Mouse (Mus musculus) right cerebral cortex, postnatal 36 days (tissue): ENCODE measurements at regions not wholly inside any gene's neighbourhood (a gene's known extent, or its start where the extent isn't known, plus 50 kb on each side); places are given as distances from the start of the nearest gene placed in this dataset.
A peak's percentile ranks its signal among the peaks of the same experiment; 100 is the strongest.

Experiments
- DNase-seq, 2 experiments: peaks; one replicate each; pipeline ENCODE4 v3.0.0; 2022; ENCODE audit warnings: low spot score in 2 of 2, mixed read lengths in 1 of 2

GRCm38 (mm10) chr13:6059515-6060228 lies 198.4 kb downstream of the Klf6 start:
- DNase-seq: no peak

- no peak for DNase-seq
These were observed 199.1 kb downstream of the Klf6 start for GRCm38 (mm10) chr13:6060229-6060845.

GRCm38 (mm10) chr13:6062305-6062704 lies 201.0 kb downstream of the Klf6 start:
- DNase-seq: no peak

DNA sequence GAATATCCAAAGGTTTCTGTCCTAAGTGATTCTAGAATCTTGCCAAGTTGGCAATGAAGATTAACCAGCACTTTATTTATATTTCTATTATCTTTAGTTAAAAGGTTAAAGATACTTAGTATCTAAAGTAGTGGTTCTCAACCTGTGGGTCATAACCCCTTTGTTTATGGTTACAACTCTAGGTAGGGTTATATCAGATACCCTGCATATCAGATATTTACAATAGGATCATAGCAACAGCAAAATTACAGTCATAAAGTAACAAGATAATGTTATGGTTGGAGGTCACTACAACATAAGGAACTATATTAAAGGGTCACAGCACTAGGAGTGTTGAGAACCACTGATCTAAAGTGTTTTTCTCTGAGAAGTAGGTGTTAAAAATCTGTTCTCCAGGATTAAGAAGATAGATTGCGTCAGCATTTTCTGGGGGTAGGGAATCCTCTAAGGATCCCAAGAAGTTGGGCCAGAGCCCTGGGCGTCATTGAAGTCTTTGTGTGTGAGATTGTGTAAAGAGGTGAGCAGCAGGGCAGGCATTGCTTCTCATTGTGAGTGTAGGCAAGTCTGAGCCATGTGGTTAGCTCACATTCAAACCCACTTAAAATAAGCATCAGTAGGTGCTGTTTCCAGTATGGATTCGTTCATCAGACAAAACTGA lies 201.6 kb downstream of the Klf6 start:
- DNase-seq: no peak

- no peak for DNase-seq
These were observed 215.9 kb downstream of the Klf6 start for GRCm38 (mm10) chr13:6076978-6077825.

- DNase-seq: no peak
These were observed 224.6 kb downstream of the Klf6 start for GRCm38 (mm10) chr13:6085891-6086290.

DNA sequence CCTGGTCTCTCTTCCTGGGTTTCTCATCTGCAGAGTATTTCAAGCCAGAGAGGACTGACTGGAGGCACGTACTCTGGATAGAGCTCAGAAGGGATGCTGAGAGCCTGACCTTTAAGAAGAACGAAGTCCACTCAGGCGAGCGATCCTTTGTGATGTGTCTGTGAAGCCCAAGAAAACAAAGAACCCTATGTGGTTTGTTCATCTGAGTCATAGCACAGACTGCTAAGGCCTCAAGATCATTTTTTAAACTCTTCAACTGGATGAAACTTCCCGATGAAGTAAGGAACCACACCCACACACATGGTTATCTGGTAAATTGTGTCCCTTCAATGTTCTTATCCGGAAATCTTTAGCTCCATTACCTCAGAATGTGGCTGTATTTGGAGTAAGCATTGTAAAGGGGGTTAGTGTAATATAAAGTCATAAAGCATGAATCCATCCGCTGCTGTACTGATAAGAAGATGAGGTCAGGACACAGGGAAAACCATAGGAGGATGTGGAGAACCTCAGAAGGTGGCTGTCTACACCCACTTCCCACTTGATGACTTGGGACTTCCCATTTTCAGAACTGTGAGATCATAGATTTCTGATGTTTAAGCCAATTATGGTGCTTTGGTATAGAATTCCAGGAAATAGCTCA lies 247.9 kb downstream of the Klf6 start:
- no peak for DNase-seq

DNA sequence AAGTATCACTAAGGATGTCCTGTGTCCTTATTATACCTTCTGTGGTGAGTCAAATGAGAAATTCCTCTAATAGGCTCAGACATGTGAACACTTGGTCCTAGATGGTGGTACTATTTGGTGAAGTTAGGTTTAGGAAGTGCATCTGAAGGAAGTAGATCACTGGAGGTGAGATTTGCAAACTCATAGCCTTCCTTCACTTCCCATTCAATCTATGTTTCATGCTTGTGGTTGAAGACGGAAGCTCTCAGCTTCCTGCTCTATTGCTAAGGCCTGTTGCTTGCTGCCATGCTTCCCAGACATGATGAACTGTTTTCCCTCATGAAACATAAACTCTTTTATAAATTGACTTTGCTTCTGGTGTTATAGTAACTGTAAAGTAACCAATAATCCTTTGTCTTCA lies 258.4 kb downstream of the Klf6 start:
- no peak for DNase-seq

GRCm38 (mm10) chr13:6127311-6127710 lies 266.0 kb downstream of the Klf6 start:
- no peak for DNase-seq

GRCm38 (mm10) chr13:6128903-6129302 lies 267.6 kb downstream of the Klf6 start:
- no peak for DNase-seq

DNA sequence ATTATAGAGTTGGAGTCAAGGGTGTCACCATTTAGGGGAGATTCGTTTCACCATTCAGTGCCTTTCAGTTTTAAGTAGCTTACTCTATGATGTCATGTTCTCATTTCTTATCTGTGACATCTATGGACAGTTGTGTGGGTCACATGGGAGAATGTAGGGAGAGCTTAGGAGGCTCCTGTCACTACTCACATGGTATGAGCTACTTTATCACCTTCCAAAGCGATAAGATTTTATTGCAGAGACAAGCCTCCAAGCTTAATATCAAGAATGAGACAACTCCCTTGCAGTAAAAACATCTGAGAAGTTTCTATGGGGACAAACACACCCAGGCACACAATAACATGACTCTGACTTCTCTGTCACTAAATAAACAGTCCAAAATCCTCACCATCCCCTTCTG lies 270.1 kb downstream of the Klf6 start:
- no peak for DNase-seq

DNA sequence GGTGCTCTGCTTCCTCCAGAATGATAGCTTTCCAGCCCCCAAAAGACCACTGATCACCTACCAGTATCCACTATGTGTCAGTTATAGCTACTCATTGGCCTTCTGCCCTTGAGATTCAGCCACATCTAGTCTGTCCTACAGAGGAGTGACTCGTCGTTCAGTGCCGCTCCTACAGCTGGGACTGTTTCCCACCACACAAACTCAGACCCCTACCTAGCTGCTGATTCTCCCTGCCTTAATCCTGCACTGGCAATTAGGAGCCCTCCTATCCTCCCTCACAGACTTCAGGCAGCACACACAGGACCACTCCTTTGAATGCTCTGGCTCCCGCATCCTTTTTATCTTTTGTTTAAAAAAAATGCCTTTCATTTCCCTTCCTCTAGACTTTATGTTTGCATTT lies 275.9 kb downstream of the Klf6 start:
- no peak for DNase-seq

- no peak for DNase-seq
These were observed 281.5 kb downstream of the Klf6 start for GRCm38 (mm10) chr13:6142771-6143170.

- DNase-seq: no peak
These were observed 292.4 kb downstream of the Klf6 start for GRCm38 (mm10) chr13:6153657-6154056.

GRCm38 (mm10) chr13:6156191-6156590 lies 294.9 kb downstream of the Klf6 start:
- DNase-seq: no peak

GRCm38 (mm10) chr13:6157029-6157428 lies 295.7 kb downstream of the Klf6 start:
- no peak for DNase-seq

DNA sequence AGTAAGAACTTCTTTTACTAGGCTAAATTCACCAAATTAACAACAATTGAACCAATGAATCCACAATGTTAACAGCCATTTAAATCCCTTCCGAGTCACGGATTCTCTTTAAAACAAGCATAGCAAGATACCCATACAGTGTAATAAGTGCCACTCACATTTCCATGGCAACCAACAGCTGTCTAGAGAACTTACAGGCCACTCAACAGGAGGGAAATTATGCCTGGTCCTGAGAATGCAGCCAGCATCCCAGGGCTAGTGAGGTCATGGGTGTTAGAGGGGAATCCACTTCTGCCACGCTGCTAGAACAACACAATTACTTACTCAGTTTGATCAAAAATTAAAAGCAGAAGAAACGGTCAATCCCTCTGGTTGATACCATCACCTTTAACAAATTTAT lies 296.7 kb downstream of the Klf6 start:
- DNase-seq: no peak

GRCm38 (mm10) chr13:6159412-6159811 lies 298.1 kb downstream of the Klf6 start:
- DNase-seq: no peak

GRCm38 (mm10) chr13:6165916-6166315 lies 304.6 kb downstream of the Klf6 start:
- peak; percentile 12 to 36 for DNase-seq

DNA sequence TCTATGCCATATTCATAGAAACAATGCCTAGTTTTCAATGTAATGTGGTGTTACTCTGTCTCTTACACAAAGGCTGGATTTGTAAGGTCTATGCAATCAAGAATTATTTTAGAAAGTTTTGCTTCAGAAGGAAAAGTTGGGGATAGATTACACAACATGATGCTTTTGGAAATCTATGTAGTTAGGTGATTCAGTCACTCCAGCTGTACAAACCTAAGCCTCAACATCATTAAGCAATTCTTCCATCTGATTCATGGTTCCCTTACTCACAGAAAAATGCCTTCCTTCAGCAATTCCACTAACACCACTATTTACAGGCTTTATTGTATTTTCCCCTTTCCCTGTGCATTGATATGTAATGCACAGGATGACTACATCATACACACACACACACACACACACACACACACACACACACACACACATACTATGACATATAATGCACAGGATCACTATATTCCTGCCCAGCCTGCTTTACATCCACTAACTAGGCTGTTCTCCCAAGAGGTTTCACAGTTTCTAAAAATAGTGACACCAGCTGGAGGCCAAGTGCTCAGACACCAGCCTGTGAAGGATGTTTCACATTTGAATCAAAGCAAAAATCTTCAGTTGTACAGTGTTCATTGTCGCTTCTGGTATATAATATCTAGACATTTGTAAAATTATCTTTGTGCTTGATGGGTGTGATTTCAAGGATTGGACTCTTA lies 305.9 kb downstream of the Klf6 start:
- DNase-seq: no peak

- DNase-seq: no peak
These were observed 311.8 kb downstream of the Klf6 start for GRCm38 (mm10) chr13:6173095-6173494.
